Mouse (Mus musculus) limb, embryonic 12.5 days (tissue): Measurements from ENCODE around the gene Eps8. TPM values are rescaled to one million over a fixed set of nuclear protein-coding genes. Genes with fewer than 3 reads are reported as not detected.

ENCODE experiments used
- ATAC-seq: fragments of 200-750 bp; cut with Nextera tagmentation; 2 replicates; pipeline ENCODE4 v1.8.0; 2017; ENCODE audit warnings: low read depth, moderate TSS enrichment; ENCODE audit not compliant: insufficient number of reproducible peaks, insufficient read depth, low FRiP score, low TSS enrichment
- H3K27ac ChIP-seq: fragments of 300-500 bp; sonication (generic); 2 replicates; pipeline ENCODE4 v1.5.1; 2016; ENCODE audit warnings: mild to moderate bottlenecking, moderate library complexity
- H3K27me3 ChIP-seq: fragments of 300-500 bp; sonication (generic); 2 replicates; pipeline ENCODE4 v1.6.1; 2016; ENCODE audit warnings: mild to moderate bottlenecking, moderate library complexity
- H3K36me3 ChIP-seq: fragments of 300-500 bp; sonication (generic); 2 replicates; pipeline ENCODE4 v1.6.1; 2016; ENCODE audit warnings: mild to moderate bottlenecking, moderate library complexity
- H3K4me1 ChIP-seq: fragments of 300-500 bp; sonication (generic); replicated peaks from 2 replicates; pipeline ENCODE4 v1.6.1; 2016
- H3K4me2 ChIP-seq: fragments of 300-500 bp; sonication (generic); 2 replicates; pipeline ENCODE4 v1.6.1; 2016; ENCODE audit warnings: mild to moderate bottlenecking, moderate library complexity
- H3K4me3 ChIP-seq: fragments of 300-500 bp; sonication (generic); replicated peaks from 2 replicates; pipeline ENCODE4 v1.5.1; 2016; ENCODE audit warnings: mild to moderate bottlenecking
- H3K9ac ChIP-seq: fragments of 300-500 bp; sonication (generic); replicated peaks from 2 replicates; pipeline ENCODE4 v1.6.1; 2016; ENCODE audit warnings: mild to moderate bottlenecking, moderate library complexity
- H3K9me3 ChIP-seq: fragments of 300-500 bp; sonication (generic); 2 replicates; pipeline ENCODE4 v1.6.1; 2016; ENCODE audit warnings: mild to moderate bottlenecking, moderate library complexity
- WGBS: fragments of 180-500 bp; shearing (Covaris S2); methylation state at CpG from one replicate; pipeline ENCODE4 v1.1.7; 2016; 5-methylcytosine and 5-hydroxymethylcytosine counted together
- polyA plus RNA-seq: library from polyadenylated mRNA; unstranded; fragments of >200 nt; fragmentation: Nextera tagmentation; extraction: Ambion mirVana; gene quantifications from 2 replicates; pipeline ENCODE4 v1.2.1, GENCODE M21; 2016

The Eps8 gene
- polyA plus RNA-seq, 1 experiment from 2014 or later = 11.1 TPM

GRCm38 (mm10) chr6:137472129-137472528 is 182.5 kb downstream of the Eps8 start:
- WGBS = 87% methylated on average over 9 of the region's 9 CpGs
- ATAC-seq = no peak

DNA sequence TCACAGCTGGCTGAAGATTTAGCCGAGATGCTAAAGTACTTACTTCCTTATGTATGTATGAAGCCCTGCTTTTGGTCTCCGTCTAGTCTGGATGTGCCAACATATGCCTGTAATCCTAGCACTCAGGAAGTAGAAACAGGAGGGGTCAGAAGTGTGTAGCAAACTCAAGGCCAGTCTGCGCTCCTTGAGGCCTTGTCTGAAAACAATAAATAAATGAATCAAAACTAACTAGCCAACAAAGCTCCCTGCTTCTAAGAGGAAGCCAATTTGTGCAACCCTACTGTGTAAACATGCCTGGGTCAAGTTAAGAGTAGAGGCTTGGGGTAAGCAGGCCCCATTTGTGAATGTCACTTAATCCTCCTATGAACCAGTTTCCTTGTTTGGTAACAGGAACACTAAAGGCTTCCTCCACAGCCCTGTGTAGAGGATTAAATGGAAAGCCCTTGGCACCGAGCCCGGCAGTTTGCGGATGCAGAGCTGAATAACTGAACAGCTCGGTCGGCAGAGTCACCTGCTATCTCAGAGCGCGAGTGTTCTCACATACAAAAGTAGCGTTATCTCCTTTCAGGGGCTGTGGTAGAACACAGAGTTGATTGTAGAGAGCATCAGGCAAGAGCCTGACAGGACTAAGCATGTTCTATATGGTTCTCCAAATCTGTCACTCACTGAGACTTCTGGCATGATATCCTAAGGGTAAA is 183.6 kb downstream of the Eps8 start:
- WGBS = 30% methylated on average over 11 of the region's 11 CpGs
- peak; percentile 87 for ATAC-seq
- Histone ChIP-seq H3K27ac (peak overlapping the region; percentile 88), H3K27me3 (no peaks in the 10 kb centered on the region), H3K4me1 (peaks cover 30% of the 10 kb centered on the region), H3K4me2 (no peak overlapping the region), H3K9ac (no peak overlapping the region), H3K4me3 (no peak overlapping the region), H3K36me3 (no peaks in the 10 kb centered on the region), H3K9me3 (peaks cover 3% of the 10 kb centered on the region; the same call in 1 of the 2 replicates)

More at GRCm38 (mm10) chr6:137472129-137472528, 182.5 kb downstream of the Eps8 start:
- Histone ChIP-seq H3K27me3 (no peaks in the 10 kb centered on the region), H3K4me1 (peaks cover 30% of the 10 kb centered on the region), H3K9ac (no peak overlapping the region), H3K4me2 (no peak overlapping the region), H3K36me3 (0 out of 2 replicates have a peak, but pooled peaks cover 7% of the 10 kb centered on the region), H3K9me3 (peaks cover 7% of the 10 kb centered on the region; the same call in 1 of the 2 replicates), H3K4me3 (no peak overlapping the region), H3K27ac (no peak overlapping the region)

DNA sequence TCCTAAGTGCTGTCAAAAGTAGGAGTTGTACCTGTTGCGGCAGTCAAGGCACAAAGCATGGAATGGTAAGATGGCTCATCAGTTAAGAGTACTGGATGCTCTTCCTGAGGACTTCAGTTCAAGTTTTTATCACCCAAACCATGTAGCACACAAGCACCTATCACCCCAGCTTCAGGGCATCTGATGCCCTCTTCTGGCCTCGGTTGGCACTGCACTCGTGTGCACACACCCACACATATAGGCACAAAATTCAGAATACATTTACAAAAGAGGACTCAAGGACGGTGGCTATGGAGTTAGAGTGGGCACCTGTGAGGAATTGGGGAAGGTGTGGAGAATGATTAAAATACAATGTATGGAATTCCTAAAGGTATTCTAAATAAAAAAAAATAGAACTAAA is 185.1 kb downstream of the Eps8 start:
- Histone ChIP-seq H3K4me2 (no peak overlapping the region), H3K4me1 (peaks cover 30% of the 10 kb centered on the region), H3K27me3 (no peaks in the 10 kb centered on the region), H3K9me3 (no peaks in the 10 kb centered on the region), H3K4me3 (no peak overlapping the region), H3K36me3 (no peaks in the 10 kb centered on the region), H3K27ac (no peak overlapping the region), H3K9ac (no peak overlapping the region)
- no peak for ATAC-seq
- WGBS = 95% methylated on average over 4 of the region's 4 CpGs

DNA sequence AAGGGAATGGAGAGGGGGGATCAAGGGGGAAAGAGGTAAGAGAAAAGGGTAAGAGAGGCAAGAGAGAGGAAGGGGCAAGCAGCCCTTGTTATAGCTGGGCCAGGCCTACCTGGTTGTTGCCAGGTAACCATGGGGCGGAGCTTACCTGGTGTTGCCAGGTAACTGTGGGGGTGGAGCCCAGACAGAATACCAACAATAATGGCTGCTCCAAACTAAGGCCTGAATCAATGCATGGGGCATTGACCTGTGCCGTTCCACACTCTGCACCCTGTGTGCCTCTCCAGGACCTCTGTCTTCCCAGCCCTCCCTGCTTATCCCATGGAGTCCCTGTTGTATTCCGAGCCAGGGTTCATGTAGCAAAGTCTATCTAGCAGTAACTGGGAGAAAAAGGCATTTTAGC is 187.0 kb downstream of the Eps8 start:
- no peaks in the 10 kb centered on the region for H3K27me3 ChIP-seq
- H3K4me2 ChIP-seq = no peak overlapping the region
- H3K36me3 ChIP-seq = no peaks in the 10 kb centered on the region
- H3K4me1 ChIP-seq = peaks cover 30% of the 10 kb centered on the region
- H3K9ac ChIP-seq = no peak overlapping the region
- no peak overlapping the region for H3K4me3 ChIP-seq
- 0 out of 2 replicates have a peak overlapping the region, but pooled peaks have one; percentile 29 for H3K27ac ChIP-seq
- H3K9me3 ChIP-seq = no peaks in the 10 kb centered on the region
- 92% methylated on average over 3 of the region's 3 CpGs for WGBS
- ATAC-seq = no peak

GRCm38 (mm10) chr6:137466256-137466655 is 188.4 kb downstream of the Eps8 start:
- no peak overlapping the region for H3K4me3 ChIP-seq
- H3K27ac ChIP-seq = no peak overlapping the region
- no peak overlapping the region for H3K4me2 ChIP-seq
- H3K4me1 ChIP-seq = peaks cover 27% of the 10 kb centered on the region
- no peaks in the 10 kb centered on the region for H3K27me3 ChIP-seq
- H3K36me3 ChIP-seq = no peaks in the 10 kb centered on the region
- H3K9me3 ChIP-seq = no peaks in the 10 kb centered on the region
- no peak overlapping the region for H3K9ac ChIP-seq
- WGBS = 79% methylated on average over 2 of the region's 2 CpGs
- ATAC-seq = no peak

DNA sequence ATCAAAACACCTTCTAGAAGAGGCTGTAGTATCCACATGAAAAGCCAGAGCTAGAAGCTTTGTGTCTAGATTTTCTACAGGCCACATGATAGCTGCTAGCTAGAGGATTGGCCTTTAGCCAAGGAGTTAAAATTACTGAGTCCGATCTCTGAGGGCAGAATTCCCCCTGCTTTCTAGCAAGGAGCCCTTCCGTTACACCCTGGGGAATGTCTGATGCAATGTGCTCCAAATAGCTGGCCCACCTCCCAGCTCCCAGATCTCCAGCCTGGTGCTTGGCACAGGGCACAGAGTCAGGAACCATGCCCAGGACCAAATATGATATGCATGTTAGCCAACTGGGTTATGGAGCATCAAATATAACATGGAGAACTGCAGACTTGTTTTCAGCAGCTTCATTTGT is 189.4 kb downstream of the Eps8 start:
- Histone ChIP-seq H3K4me3 (no peak overlapping the region), H3K4me2 (no peak overlapping the region), H3K9me3 (no peaks in the 10 kb centered on the region), H3K9ac (no peak overlapping the region), H3K36me3 (no peaks in the 10 kb centered on the region), H3K27me3 (no peaks in the 10 kb centered on the region), H3K27ac (no peak overlapping the region), H3K4me1 (peaks cover 17% of the 10 kb centered on the region)
- ATAC-seq = no peak
- 36% methylated on average over 2 of the region's 2 CpGs for WGBS

DNA sequence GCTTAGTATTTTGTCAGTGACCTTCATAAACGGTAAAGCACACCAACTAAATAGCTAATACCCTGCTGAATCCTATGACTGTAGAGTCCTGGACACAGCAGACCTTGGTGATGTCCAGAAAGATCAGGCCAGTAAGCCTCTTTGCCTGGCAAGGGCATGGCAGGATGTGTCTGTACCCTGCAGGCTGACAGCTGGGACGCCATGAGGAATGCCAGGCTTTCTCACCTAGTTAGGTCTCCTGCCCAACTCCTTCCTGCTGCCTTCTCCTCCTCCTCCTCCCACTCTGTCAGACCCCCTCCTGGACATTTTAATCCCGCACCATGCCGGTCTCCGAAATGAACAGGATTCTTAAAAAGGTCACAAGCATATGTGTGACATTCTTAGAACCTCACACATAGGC is 190.9 kb downstream of the Eps8 start:
- H3K27ac ChIP-seq = no peak overlapping the region
- H3K4me2 ChIP-seq = no peak overlapping the region
- H3K9me3 ChIP-seq = no peaks in the 10 kb centered on the region
- no peak overlapping the region for H3K9ac ChIP-seq
- 82% methylated on average over 5 of the region's 5 CpGs for WGBS
- peaks cover 12% of the 10 kb centered on the region for H3K4me1 ChIP-seq
- no peaks in the 10 kb centered on the region for H3K27me3 ChIP-seq
- H3K36me3 ChIP-seq = no peaks in the 10 kb centered on the region
- no peak overlapping the region for H3K4me3 ChIP-seq
- ATAC-seq = no peak

GRCm38 (mm10) chr6:137458136-137458535 is 196.5 kb downstream of the Eps8 start:
- Histone ChIP-seq H3K36me3 (no peaks in the 10 kb centered on the region), H3K27me3 (peaks cover 4% of the 10 kb centered on the region; the same call in 1 of the 2 replicates), H3K9me3 (no peaks in the 10 kb centered on the region), H3K4me2 (no peak overlapping the region), H3K4me3 (no peak overlapping the region), H3K4me1 (0 out of 2 replicates have a peak, but pooled peaks cover 3% of the 10 kb centered on the region), H3K9ac (no peak overlapping the region), H3K27ac (no peak overlapping the region)
- WGBS = 90% methylated on average over 7 of the region's 7 CpGs
- ATAC-seq = no peak

GRCm38 (mm10) chr6:137457210-137457609 is 197.5 kb downstream of the Eps8 start:
- no peak overlapping the region for H3K4me3 ChIP-seq
- 62% methylated on average over 7 of the region's 7 CpGs for WGBS
- H3K27ac ChIP-seq = no peak overlapping the region

DNA sequence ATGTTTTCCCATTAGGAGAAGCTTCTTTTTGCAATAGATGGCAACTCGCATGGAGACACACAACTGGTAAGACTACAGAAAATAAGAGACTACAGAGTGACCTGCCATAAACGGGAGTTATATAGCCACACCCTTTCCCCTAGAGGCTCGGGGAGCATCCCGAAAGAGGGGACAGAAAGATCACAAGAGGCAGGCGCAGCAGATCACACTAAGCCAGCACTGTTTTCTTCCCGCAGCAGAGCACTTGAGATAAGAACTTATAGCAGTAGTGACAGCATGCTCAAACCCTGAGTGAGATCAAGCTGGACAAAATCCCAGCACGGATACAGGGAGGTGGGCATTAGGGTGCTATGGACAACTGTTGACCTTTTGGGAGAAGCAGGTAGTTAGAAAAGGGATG is 198.6 kb downstream of the Eps8 start:
- 66% methylated on average over 7 of the region's 7 CpGs for WGBS

More at GRCm38 (mm10) chr6:137457210-137457609, 197.5 kb downstream of the Eps8 start:
- H3K36me3 ChIP-seq = no peaks in the 10 kb centered on the region
- 0 out of 2 replicates have a peak, but pooled peaks cover 3% of the 10 kb centered on the region for H3K4me1 ChIP-seq
- H3K27me3 ChIP-seq = peaks cover 4% of the 10 kb centered on the region; the same call in 1 of the 2 replicates
- ATAC-seq = no peak
- H3K4me2 ChIP-seq = no peak overlapping the region
- H3K9me3 ChIP-seq = no peaks in the 10 kb centered on the region
- no peak overlapping the region for H3K9ac ChIP-seq

GRCm38 (mm10) chr6:137455537-137456041 is 199.1 kb downstream of the Eps8 start:
- no peaks in the 10 kb centered on the region for H3K9me3 ChIP-seq
- 17% methylated on average over 10 of the region's 10 CpGs for WGBS

More for the DNA sequence above, 198.6 kb downstream of the Eps8 start:
- Histone ChIP-seq H3K4me3 (no peak overlapping the region), H3K9me3 (no peaks in the 10 kb centered on the region), H3K27me3 (peaks cover 4% of the 10 kb centered on the region; the same call in 1 of the 2 replicates), H3K9ac (no peak overlapping the region), H3K36me3 (no peaks in the 10 kb centered on the region), H3K27ac (no peak overlapping the region), H3K4me2 (no peak overlapping the region), H3K4me1 (0 out of 2 replicates have a peak, but pooled peaks cover 3% of the 10 kb centered on the region)
- ATAC-seq = no peak

More at GRCm38 (mm10) chr6:137455537-137456041, 199.1 kb downstream of the Eps8 start:
- H3K4me1 ChIP-seq = 0 out of 2 replicates have a peak, but pooled peaks cover 3% of the 10 kb centered on the region
- ATAC-seq = peak; percentile 73; the same call in 1 of the 2 replicates
- no peaks in the 10 kb centered on the region for H3K36me3 ChIP-seq
- no peak overlapping the region for H3K4me3 ChIP-seq
- no peak overlapping the region for H3K27ac ChIP-seq
- H3K27me3 ChIP-seq = peaks cover 4% of the 10 kb centered on the region; the same call in 1 of the 2 replicates
- no peak overlapping the region for H3K4me2 ChIP-seq
- H3K9ac ChIP-seq = 0 out of 2 replicates have a peak overlapping the region, but pooled peaks have one; percentile 34
